Mouse (Mus musculus) gastrocnemius, adult 18-20 months (tissue): ENCODE data around the gene Cask. TPM values are rescaled to one million over a fixed set of nuclear protein-coding genes. Genes with fewer than 3 reads are reported as not detected.

Experiments
- DNase-seq: peaks from one replicate; pipeline ENCODE4 v3.0.0; 2021; ENCODE audit warnings: low spot score
- total RNA-seq, 2 experiments: library from RNA; stranded (reverse); gene quantifications; 2 replicates each; pipeline ENCODE4 v1.2.3; 2021

The Cask gene
- total RNA-seq, 2 experiments from 2014 or later, result 9.3 to 12.7 TPM

- no peak for DNase-seq
Measured at GRCm38 (mm10) chrX:13520566-13520965, 330.6 kb downstream of the Cask start.

- peak; percentile 33 for DNase-seq
Measured at GRCm38 (mm10) chrX:13519408-13519783, 331.8 kb downstream of the Cask start.

GRCm38 (mm10) chrX:13518781-13519407 is 332.3 kb downstream of the Cask start:
- no peak for DNase-seq

- DNase-seq, result no peak
Measured at GRCm38 (mm10) chrX:13518019-13518418, 333.1 kb downstream of the Cask start.

- no peak for DNase-seq
Measured at GRCm38 (mm10) chrX:13516451-13516850, 334.7 kb downstream of the Cask start.

DNA sequence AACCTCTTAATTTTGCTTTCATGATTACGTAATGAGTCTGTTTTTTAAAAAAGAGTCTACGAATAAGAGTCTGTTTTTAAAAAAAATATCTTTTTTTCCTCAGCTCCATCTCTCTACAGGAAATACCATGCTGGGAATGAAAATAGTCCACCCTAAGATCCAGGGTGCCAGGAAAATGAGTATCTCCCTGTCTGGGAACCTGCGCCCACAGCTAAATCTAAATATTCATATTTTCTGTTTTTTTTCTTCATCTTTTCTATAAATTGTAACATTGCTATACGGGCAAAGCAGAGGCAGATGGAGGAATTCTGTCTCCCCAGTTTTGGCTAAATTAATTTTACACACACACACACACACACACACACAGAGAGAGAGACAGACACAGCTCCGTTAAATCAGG is 337.3 kb downstream of the Cask start:
- DNase-seq, result no peak

DNA sequence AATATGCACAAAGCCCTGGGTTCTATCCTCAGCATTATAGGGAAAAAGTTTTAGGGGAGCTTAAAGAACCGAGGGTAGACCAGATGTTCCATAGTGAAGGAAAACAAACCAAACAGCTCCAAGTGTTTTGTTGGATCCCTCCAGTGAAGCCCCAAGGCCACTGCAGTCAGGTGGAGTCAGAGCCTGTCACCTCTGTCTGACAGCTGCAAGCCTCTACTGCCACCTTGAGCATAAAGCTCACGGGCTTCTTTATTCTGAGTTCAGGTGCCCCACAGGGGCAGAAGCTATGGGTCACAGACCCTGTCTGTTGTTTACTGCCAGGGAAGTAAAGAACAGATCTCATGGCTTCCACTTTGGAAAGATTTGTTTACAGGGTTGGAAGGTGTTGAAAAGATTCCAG is 338.0 kb downstream of the Cask start:
- peak; percentile 19 for DNase-seq

DNA sequence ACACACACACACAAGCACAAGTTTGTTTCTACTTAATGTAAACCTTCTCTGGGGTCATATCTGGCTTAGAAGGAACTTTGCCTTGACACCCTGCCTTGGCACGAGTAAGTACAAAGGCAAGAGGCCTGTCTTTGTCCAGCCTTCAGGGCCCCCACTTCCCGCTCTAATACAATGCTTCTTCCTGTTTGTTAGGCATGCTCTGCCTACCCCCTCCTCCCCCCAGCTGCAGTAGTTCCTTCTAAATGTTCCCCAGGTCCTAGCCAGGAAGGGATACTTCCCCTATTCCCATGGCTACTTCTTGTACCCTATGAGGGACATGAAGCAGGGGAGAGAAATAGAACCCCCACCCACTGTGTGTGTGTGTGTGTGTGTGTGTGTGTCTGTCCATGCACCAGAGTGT is 344.8 kb downstream of the Cask start:
- DNase-seq, result no peak

DNA sequence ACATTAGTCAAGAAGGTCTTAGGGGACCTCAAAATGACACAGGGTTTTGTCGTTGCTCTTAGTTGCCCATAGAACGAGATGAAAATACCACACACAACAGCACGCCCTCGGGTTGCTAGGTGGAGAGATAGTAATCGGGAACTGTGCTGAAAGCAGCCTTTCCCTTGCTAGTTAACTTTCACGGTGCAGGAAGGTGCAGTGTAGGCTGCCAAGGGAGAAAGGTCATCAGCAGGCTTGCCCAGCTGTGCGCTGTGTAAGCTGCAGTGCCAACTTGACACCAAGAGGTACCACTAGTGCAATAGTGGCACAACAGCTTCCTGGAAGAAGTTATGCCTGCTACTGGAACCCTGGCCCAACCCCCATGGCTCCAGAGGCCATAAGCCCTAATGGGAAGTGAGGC is 346.8 kb downstream of the Cask start:
- no peak for DNase-seq

DNA sequence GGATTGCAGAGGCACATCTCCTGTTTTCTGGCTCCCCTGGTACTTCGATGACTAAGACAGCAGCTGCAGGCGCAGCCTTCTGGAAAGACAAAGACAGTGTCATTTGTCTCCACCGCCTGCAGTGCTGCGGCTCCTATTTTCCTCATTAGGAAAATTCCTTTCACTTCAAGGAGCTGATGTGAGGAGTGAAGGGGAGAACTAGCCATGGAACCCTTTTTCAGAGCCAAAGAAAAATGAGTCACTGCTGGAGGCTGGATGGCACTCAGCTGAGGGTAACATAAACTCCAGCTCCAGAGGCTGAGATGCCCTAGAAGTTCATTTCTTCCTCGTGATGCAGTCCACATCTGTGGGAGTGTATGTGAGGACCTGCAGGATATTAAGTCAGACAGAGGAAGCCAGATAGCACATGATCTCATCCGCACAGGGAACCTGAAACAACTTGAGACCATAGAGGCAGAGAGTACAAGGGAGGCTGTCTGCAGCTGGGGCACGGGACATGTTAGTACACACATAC is 348.2 kb downstream of the Cask start:
- DNase-seq, result no peak

- no peak for DNase-seq
Measured at GRCm38 (mm10) chrX:13500284-13500683, 350.9 kb downstream of the Cask start.

GRCm38 (mm10) chrX:13494892-13495703 is 356.1 kb downstream of the Cask start:
- peak; percentile 47 for DNase-seq

GRCm38 (mm10) chrX:13492922-13493321 is 358.2 kb downstream of the Cask start:
- no peak for DNase-seq

DNA sequence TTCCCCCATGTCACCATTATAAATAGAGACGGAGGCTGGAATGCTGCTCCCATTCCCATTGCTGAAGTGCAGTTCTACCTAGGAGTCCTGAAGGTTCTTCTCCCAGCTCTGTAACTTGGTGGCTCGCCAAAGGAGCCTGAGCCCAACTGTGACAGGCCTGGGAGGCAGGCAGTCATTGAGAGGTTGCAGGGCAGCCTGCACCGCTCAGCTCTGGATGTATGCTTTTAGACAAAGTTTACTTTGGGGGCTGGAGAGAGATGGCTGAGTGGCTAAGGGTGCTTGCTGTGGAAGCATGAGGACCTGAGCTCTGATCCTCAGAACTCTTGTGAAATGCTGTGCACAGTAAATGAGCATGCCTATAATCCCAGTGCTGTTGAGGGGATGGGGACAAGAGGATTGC is 360.2 kb downstream of the Cask start:
- DNase-seq, result no peak

DNA sequence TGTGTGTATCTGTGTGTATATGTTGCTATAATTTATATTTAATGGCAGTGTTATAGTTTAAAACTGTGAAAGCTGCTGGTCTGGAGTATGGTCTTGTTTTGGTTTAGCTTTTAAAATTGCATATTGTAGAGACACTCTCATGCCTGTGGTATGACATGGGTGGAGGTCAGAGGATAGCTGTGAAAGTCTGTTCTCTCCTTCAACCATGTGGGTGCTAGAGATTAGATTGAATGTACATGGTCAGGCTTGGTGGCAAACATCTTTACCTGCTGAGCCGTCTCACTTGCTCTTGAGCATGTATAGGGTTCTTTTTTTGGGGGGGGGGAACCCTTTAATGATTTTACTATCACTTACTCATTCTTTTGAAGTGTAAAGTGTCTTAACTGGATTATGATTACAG is 361.4 kb downstream of the Cask start:
- DNase-seq, result no peak

- no peak for DNase-seq
Measured at GRCm38 (mm10) chrX:13489001-13489400, 362.2 kb downstream of the Cask start.

DNA sequence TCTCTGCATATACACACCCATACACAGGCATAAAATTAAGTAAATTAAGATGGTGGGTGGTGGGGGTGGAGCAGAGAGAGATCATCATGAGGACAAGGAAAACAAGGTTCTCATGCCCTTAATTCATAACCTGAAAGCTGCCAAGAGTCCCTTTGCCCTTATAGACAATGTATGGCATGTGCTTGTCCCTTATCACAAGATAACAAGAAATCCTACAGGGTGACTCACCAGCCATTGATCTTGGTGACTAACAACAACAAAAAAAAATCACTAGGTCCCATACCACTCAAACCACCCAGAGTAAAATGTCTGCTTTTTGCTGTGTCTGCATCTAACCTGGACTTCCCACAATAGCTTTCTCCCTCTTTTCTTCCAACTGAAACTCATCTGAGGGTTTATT is 366.7 kb downstream of the Cask start:
- no peak for DNase-seq

DNA sequence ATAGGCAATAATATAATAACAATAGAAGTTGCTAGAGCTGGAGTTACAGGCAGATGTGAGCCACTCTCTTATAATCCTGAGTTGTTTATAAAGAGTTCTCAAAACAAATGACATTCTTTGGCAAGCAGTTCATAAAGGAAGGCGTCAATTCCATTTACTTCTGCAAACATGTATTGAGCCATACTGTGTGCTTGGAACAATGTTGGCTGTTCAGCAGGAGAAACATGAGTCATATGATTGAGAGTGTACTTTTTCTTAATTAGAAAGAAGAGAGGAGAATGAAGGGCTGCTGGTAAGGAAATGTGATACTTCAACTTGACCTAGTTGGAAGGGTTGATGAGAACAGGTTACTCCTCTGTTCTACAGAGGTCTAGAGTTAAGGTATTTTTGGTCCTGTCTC is 368.6 kb downstream of the Cask start:
- DNase-seq, result no peak

GRCm38 (mm10) chrX:13479570-13479969 is 371.6 kb downstream of the Cask start:
- DNase-seq, result no peak

DNA sequence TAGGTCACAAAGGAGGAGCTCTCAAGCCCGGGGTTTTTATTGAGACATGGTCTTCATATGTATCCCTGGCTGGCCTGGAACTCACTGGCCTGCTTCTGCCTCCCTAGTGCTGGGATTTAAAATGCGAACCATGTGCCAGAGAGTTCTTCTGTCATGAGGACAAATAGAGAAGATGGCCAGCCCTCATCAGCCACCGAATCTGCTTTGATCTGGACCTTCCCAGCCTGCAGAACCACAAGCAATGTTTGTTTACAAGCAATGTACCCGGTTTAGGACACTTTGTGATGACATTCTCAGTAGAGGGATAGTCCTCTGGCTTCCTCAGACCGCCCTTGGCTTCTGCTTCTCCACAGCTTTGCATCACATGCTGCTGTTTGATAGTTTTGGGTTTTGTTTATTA is 372.9 kb downstream of the Cask start:
- DNase-seq, result no peak

DNA sequence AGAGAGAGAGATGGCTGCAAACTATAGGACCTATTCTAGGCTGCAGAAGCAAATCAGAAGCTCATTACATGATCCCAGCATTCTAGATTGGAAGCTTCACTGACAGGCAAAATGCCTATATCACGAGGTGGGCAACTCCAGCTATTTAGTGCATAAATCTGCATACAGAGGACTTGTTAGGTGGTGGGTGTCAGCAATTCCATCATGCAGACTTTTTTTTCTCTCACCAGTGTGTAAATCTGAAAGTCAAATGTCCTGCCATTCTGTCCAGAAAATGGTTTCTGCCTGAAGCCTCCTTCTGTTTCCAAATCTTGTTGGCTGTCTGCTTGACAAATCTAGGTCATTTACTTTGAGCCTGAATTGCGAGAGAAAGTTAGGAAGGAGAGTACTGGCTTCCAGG is 373.6 kb downstream of the Cask start:
- no peak for DNase-seq

GRCm38 (mm10) chrX:13475382-13475781 is 375.8 kb downstream of the Cask start:
- DNase-seq, result no peak

GRCm38 (mm10) chrX:13472751-13473225 is 378.4 kb downstream of the Cask start:
- DNase-seq, result no peak
